Mouse (Mus musculus): ENCODE results near the gene Tmub2. TPM values are rescaled to one million over a fixed set of nuclear protein-coding genes. Genes with fewer than 3 reads are reported as not detected.
A peak's percentile ranks its signal among the peaks of the same experiment; 100 is the strongest.

Tmub2 gene
- polyA plus RNA-seq (2012; ENCODE audit: insufficient read depth, low replicate concordance) = 46.7 and 48.3 TPM in 2 replicates

DNA sequence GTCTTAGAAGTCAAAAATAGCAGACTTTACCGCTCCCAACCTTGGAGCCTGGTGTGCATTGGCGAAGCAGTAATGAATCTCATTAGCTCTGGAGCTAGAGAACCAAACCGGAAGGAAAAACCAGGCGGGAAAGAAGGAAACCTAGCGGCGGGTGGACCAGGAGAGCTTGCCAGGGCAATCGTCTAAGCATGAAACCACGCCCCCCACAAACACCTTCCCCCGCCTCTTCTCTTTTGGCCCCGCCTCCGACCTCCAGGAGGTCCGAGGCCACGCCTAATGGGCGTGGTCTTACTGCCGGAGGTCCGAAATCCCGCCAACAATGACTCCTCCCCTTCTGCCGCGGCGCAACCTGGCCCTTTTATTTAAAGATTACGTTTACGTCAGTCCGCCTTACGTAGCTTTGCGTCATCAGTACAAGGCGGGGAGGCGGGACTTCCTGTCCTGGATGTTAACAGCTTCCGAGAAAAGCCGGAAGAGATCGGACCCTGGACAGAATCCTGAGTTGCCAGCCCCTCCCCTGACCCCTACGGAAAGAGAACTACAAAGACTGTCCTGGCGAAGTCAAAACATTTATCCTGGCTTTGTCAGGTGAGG, at the start of gene Tmub2:
Gene Tmub2, plus strand, starts transcription at position 431 of the 594 bp plus-strand sequence.
- no peak for TF ChIP-seq GATA1 (IDR thresholded peaks at IDR 0.05; ENCODE audit: borderline replicate concordance, low read length)
- TF ChIP-seq FLI1 (IDR thresholded peaks at IDR 0.05; ENCODE audit: low read length) = peak; percentile 49; the same call in 1 of the 2 replicates
- Histone ChIP-seq H3K27me3 (replicated peaks) (no peaks in the 10 kb centered on the region), H3K4me1 (peaks cover 42% of the 10 kb centered on the region), H3K36me3 (replicated peaks; ENCODE audit: low read length) (peaks cover 32% of the 10 kb centered on the region), H3K9me3 (no peaks in the 10 kb centered on the region), H3K4me3 (replicated peaks) (peak within 1 kb of the TSS; percentile 97)

- H3K9me3 ChIP-seq = no peaks in the 10 kb centered on the region
- TF ChIP-seq FLI1 (IDR thresholded peaks at IDR 0.05; ENCODE audit: low read length) = no peak
- TF ChIP-seq GATA1 (IDR thresholded peaks at IDR 0.05; ENCODE audit: borderline replicate concordance, low read length) = no peak
- no peak overlapping the region for H3K4me3 ChIP-seq (replicated peaks)
- no peaks in the 10 kb centered on the region for H3K36me3 ChIP-seq (replicated peaks; ENCODE audit: low read length)
- H3K4me1 ChIP-seq = peaks cover 39% of the 10 kb centered on the region
- peaks cover 12% of the 10 kb centered on the region for H3K27me3 ChIP-seq (replicated peaks)
Measured at GRCm38 (mm10) chr11:102236022-102236421, 48.7 kb upstream of the Tmub2 start.

DNA sequence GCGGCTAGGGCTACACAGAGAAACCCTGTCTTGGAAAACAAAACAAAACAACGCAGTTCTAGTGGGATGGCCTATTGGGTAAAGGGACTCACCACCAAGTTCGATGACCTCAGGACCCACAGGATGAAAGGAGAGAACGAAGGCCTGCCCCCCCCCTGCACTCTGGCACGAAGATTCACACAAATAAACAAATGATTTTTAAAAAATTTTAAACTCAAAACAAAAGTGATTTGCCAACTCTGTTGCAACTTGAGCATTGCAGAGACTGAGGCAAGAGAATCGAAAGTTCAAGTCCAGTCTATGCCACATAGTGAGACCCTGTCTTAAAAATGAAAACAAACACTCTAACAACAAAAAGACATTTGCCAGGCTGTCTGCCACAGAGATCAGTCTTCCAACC, 44.1 kb upstream of the Tmub2 start:
- H3K4me1 ChIP-seq = peaks cover 47% of the 10 kb centered on the region
- H3K36me3 ChIP-seq (replicated peaks; ENCODE audit: low read length) = no peaks in the 10 kb centered on the region
- H3K9me3 ChIP-seq = peaks cover 3% of the 10 kb centered on the region; the same call in 1 of the 2 replicates
- TF ChIP-seq GATA1 (IDR thresholded peaks at IDR 0.05; ENCODE audit: borderline replicate concordance, low read length) (no peak), FLI1 (IDR thresholded peaks at IDR 0.05; ENCODE audit: low read length) (no peak)
- H3K27me3 ChIP-seq (replicated peaks) = peaks cover 8% of the 10 kb centered on the region
- H3K4me3 ChIP-seq (replicated peaks) = no peak overlapping the region

DNA sequence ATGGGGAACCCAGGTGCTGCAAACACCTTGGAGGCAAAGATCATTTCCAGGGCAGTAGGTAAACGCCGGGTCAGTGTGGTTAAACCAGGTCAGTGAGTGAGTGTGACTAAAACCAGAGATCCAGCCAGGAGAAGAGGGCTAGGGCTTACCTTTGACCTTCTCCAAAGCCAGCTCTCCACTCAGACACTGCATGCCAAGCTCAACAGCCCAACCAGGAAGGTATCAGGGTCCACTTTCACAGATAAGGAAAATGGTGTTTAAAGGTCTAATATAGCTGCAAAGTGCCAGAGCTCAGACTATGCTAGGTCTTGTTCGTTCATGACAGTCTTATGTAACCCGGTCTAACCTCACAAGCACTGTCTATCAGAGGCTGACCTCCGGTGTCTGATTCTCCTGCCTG, 43.5 kb upstream of the Tmub2 start:
- peaks cover 8% of the 10 kb centered on the region for H3K27me3 ChIP-seq (replicated peaks)
- TF ChIP-seq GATA1 (IDR thresholded peaks at IDR 0.05; ENCODE audit: borderline replicate concordance, low read length) (no peak), FLI1 (IDR thresholded peaks at IDR 0.05; ENCODE audit: low read length) (no peak)
- peaks cover 3% of the 10 kb centered on the region; the same call in 1 of the 2 replicates for H3K9me3 ChIP-seq
- H3K4me3 ChIP-seq (replicated peaks) = no peak overlapping the region
- no peaks in the 10 kb centered on the region for H3K36me3 ChIP-seq (replicated peaks; ENCODE audit: low read length)
- peaks cover 47% of the 10 kb centered on the region for H3K4me1 ChIP-seq

DNA sequence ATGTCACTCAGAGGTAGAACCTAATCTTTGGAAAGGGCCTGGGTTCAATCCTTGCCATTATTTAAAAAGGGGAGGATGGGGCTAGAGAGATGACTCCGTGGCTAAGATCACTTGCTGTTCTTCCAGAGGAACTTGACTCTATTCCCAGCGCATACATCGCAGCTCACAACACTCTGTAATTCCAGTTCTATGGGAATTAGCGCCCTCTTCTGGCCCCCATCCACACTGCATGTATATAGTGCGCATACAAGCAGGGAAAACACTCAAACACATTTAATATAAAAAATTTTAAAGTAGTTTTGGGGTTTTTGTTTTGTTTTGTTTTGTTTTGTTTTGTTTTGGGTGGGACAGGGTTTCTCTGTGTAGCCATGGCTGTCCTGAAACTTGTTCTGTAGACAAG, 42.9 kb upstream of the Tmub2 start:
- TF ChIP-seq FLI1 (IDR thresholded peaks at IDR 0.05; ENCODE audit: low read length) = no peak
- no peak for TF ChIP-seq GATA1 (IDR thresholded peaks at IDR 0.05; ENCODE audit: borderline replicate concordance, low read length)
- Histone ChIP-seq H3K27me3 (replicated peaks) (peaks cover 8% of the 10 kb centered on the region), H3K36me3 (replicated peaks; ENCODE audit: low read length) (no peaks in the 10 kb centered on the region), H3K4me3 (replicated peaks) (no peak overlapping the region), H3K4me1 (peaks cover 43% of the 10 kb centered on the region), H3K9me3 (peaks cover 3% of the 10 kb centered on the region; the same call in 1 of the 2 replicates)

DNA sequence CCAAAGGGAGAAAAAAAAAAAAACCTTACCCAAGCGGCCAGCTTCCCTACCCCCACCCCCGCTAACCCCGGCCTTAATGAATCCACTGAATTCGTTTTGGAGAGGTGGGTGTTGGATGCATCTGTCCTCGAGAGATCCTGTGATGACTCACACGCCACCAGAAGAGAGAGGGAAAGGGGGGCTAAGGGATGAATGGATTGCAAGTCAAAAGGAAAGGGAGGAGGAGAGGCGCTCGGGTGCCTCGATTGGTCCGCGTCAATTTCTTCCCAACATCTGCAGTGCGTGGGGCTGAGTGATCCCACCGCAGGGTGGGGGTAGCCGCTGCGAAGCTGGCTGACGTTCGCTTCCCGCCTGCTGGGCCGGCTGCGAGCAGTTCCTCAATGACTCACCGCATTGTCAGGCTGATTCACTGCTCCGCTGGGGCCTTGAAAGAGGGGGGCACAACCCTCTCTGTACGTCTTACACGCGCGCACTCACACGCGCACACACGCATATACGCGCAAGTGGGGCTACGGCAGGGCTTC, 39.7 kb upstream of the Tmub2 start:
- TF ChIP-seq GATA1 (IDR thresholded peaks at IDR 0.05; ENCODE audit: borderline replicate concordance, low read length) = no peak
- TF ChIP-seq FLI1 (IDR thresholded peaks at IDR 0.05; ENCODE audit: low read length) = no peak
- H3K4me1 ChIP-seq = peaks cover 54% of the 10 kb centered on the region

DNA sequence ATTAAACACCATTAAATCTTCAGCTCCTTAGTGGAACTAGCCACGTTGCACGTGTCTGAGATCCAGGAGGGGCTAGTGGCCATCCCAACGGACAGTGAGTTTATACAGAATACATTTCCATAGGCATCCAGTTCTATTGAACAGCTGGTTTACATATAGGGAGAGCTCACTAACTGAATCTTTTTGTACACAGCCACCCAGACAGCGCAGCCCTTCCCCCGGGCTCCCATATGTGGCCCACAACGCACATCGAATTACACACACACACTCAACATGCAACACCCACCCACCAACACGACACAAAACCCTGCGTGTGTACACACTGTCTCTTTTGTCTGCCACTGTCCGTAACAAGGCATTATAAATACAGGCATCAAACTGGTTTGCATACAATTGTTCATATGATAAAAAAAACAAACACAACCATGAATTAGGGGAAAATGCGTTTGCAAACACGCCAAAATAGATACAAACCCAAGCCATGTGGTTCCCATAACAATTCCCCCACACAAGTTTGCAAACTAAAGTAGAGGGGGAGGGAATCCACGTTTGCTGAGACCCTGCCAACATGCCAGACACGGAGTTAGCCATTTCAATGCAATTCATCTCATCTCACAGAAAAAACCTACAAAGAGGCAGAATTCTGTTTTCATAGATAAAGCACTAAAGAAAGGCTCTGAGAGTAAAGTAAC, 39.0 kb upstream of the Tmub2 start:
- H3K9me3 ChIP-seq = peaks cover 3% of the 10 kb centered on the region; the same call in 1 of the 2 replicates
- peaks cover 3% of the 10 kb centered on the region for H3K36me3 ChIP-seq (replicated peaks; ENCODE audit: low read length)
- H3K27me3 ChIP-seq (replicated peaks) = no peaks in the 10 kb centered on the region
- peak overlapping the region; percentile 92 for H3K4me3 ChIP-seq (replicated peaks)
- H3K4me1 ChIP-seq = peaks cover 54% of the 10 kb centered on the region
- TF ChIP-seq FLI1 (IDR thresholded peaks at IDR 0.05; ENCODE audit: low read length) (no peak), GATA1 (IDR thresholded peaks at IDR 0.05; ENCODE audit: borderline replicate concordance, low read length) (no peak)

More for the DNA sequence above, 39.7 kb upstream of the Tmub2 start:
- Histone ChIP-seq H3K36me3 (replicated peaks; ENCODE audit: low read length) (no peaks in the 10 kb centered on the region), H3K4me3 (replicated peaks) (peak overlapping the region; percentile 92), H3K9me3 (peaks cover 3% of the 10 kb centered on the region; the same call in 1 of the 2 replicates), H3K27me3 (replicated peaks) (no peaks in the 10 kb centered on the region)

DNA sequence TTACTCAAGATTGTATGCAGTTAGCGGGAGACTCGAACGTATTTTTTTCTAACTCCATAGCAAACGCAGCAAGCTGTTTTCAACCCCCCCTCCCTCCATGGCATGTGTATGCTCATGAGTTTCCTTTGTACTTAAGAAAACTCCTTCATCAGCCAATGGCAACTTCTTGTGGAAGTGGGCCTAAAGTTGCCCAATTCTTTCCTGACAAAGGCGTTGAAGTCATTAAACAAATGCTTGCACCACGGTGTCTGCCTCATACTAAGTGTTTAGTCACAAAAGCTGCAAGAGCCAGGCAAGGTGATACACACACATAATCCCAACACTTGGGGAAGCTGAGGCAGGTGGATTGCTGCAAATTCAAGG, 38.5 kb upstream of the Tmub2 start:
- Histone ChIP-seq H3K36me3 (replicated peaks; ENCODE audit: low read length) (peaks cover 8% of the 10 kb centered on the region), H3K9me3 (peaks cover 3% of the 10 kb centered on the region; the same call in 1 of the 2 replicates), H3K27me3 (replicated peaks) (no peaks in the 10 kb centered on the region), H3K4me1 (peaks cover 51% of the 10 kb centered on the region), H3K4me3 (replicated peaks) (no peak overlapping the region)
- TF ChIP-seq GATA1 (IDR thresholded peaks at IDR 0.05; ENCODE audit: borderline replicate concordance, low read length) (no peak), FLI1 (IDR thresholded peaks at IDR 0.05; ENCODE audit: low read length) (no peak)

- peaks cover 49% of the 10 kb centered on the region for H3K4me1 ChIP-seq
- H3K27me3 ChIP-seq (replicated peaks) = no peaks in the 10 kb centered on the region
- peaks cover under 1% of the 10 kb centered on the region; the same call in 1 of the 2 replicates for H3K9me3 ChIP-seq
- TF ChIP-seq GATA1 (IDR thresholded peaks at IDR 0.05; ENCODE audit: borderline replicate concordance, low read length) = no peak
- no peak for TF ChIP-seq FLI1 (IDR thresholded peaks at IDR 0.05; ENCODE audit: low read length)
- H3K4me3 ChIP-seq (replicated peaks) = no peak overlapping the region
- H3K36me3 ChIP-seq (replicated peaks; ENCODE audit: low read length) = peaks cover 14% of the 10 kb centered on the region
Measured at GRCm38 (mm10) chr11:102246871-102247270, 37.9 kb upstream of the Tmub2 start.
